Mouse (Mus musculus): Measurements from ENCODE around the gene Tns1.

Tns1 gene

DNA sequence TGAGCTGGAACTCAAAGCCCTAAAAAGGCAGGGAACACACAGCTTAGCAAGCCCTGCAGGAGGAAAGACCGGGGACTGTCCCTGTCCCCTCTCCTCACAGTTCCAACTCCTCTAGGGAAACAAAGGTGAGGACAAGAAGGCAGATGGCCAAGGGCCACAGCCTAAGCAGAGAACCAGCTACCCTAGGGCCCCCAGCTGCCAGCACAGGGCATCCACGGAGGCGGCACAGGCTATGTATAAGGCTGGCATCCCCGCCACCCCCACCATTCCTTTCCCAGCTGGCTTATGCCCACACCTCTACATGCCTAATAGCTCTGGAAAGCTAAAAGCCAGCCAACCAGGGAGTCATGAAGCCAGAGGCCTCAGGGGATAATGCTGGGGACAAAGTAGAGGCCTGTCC, 90.8 kb downstream of the Tns1 start:
- DNase-seq (ENCODE audit: low read depth, low spot score): no peak

DNA sequence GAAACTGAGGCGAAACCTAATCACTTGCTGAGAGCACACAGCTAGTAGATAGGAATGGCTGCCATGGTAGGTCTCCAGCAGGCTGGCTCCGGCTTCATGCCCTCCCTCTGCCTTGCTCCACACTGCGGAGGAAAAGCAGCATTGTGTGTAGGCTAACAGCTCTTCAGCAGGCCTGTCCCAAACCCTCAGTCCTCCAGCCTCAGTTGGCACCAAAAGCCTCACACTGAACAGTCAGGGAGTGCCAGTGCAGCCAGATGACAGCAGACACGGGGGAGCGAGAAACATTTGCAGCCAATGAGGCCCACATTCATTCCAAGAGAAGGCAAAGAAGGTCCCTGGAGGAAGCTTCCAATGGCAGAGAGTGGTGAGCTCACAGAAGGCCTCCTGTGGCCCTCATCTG, 91.3 kb downstream of the Tns1 start:
- DNase-seq (ENCODE audit: low read depth, low spot score): no peak

DNA sequence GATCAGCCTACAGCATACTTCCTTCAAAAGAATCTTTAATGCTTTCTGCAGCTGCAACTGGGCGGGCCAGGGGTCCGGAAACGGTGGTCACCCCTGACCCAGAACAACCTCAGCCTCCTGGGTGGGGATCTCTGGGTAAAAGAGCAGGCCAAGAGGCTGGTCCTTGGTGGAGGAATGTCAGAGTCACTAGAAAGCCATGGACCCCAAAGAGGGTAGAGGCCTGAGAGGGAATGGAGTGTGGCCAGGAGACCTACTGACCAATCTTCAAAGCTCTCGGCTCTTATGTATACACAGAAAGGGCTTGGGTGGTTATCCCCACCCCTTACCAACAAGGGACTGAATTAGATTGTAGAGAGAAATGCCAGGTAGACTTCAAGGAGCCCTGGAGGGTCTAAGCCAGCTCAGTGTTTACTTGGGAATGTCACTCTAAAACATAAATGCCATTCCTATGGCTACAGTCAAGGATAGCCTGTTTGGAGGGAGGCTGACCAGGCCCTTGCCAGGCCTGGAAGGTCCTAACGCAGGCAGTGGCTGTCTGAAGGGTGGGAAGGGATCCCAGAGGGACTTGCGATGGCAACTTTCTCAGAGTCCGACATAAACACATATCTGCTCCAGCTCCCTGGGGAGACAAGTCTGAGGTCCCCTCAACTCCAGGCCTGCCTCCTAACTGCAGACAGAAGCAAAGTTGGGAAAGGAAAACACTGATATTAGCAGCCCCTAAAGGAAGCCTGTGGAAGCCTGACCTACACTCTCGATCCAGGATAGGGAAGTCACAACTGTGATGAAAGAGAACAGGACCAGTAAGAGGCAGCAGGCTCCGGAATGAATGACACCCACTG, 92.3 kb downstream of the Tns1 start:
- no peak for DNase-seq (ENCODE audit: low read depth, low spot score)

DNA sequence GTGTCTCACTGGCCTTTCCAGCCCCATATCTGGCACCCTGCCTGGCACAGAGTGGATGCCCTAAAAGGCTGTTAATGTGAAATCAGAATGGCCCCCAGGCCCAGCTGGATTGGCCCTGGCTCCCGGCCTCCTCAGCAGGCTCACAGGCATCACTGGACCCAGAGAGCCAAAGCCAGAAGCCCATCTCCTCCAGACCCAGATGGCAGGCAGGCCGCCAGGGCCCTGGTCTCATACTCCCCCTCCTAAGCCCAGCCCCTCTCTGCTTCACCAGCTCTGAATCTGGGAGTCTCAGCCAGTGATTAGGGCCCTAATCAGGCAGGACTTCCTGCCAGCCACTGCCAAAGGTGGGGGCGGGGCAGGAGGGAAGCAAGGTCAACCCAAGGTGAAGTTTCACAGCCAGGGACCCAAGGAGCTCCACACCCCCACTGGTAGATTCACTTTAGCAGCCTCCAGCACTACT, 93.3 kb downstream of the Tns1 start:
- DNase-seq (ENCODE audit: low read depth, low spot score): no peak

DNA sequence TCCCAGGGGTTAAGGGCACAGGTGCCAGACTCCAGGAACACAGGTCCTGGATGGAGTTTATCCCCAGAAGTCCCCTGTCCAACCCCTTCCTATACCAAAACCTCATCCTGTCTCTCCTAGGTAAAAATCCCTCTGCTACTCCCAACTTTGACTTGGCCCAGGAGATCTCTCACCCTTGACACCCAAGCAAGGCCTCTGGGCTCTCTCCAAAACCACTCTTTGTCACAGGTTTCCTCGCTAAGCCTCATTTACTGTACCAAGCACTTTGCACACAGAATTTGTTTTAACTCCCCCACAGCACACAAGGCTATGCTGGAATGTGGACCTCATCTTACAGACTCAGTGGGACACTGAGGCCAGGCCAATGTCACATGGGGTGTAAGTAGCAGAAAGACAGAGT, 94.0 kb downstream of the Tns1 start:
- no peak for DNase-seq (ENCODE audit: low read depth, low spot score)

DNA sequence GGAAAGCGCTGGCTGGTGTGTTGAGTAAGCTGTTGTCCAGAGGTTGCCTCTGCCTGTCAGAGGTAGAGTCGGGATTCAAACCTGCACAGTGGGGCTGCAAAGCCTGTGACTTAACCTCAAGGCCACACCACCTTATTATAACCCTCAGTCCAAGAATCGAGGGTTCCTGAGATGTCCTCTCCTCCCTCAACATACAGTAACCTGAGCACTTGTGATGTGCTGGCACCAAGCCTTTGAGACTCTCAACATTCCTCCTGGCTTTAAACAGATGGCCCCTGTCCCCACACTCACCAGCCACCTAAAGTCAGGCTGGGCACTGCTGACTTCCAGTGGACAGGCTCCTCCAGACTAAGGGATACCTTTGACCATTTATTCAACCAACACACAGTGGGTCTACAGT, 94.6 kb downstream of the Tns1 start:
- DNase-seq (ENCODE audit: low read depth, low spot score): no peak

DNA sequence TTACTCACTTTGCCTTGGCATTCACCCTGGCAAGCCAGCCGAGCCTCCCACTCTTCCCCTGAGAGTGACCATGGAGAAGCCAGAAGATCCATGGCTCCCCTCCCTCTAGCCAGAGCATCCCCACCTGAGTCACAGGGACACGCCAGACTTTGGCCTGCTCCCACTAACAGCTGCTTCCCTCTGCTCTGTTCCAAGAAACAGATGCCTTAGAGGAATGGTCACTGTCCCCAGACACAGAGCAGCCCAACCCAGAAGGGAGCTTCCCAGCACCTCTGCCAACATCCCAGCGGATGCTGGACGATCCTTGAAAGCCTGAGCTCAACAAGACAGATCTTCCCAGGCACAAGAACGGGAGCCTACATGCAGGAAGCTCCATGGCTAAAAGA, 95.4 kb downstream of the Tns1 start:
- DNase-seq (ENCODE audit: low read depth, low spot score): no peak

DNA sequence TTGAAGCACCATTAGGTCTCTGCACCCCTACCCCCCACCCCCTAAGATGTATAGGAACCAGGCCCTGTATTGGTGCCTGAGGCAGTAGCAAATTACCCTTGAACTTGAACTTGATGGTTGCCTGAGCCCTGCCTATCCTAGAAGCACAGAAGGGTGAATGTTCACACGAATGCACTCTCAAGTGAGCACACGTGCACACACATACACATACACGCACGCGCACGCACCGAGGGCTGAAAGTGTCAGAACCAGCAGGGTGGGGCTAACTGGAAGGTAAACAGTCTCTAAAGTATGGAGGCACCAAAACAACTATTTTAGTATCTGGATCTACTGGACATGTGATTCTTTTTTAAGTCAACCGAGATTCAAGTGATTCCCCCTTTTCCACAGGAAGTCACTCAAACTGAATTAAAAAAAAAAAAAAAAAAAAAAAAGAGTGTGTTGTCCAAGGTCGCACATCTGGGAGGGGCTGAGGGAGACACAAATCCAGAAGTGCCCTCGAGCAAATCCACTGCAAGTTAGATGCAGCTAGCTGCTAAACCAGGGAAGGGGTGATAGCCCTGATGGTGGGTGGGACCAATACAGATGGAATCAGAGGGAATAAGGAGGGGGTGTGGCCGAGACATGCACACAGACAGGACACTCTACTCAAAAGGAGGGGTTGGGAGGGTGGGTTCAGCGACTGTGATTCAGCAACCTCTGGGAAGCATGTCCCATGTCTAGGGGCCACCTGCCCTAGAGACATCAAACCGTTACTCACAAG, 96.0 kb downstream of the Tns1 start:
- no peak for DNase-seq (ENCODE audit: low read depth, low spot score)

DNA sequence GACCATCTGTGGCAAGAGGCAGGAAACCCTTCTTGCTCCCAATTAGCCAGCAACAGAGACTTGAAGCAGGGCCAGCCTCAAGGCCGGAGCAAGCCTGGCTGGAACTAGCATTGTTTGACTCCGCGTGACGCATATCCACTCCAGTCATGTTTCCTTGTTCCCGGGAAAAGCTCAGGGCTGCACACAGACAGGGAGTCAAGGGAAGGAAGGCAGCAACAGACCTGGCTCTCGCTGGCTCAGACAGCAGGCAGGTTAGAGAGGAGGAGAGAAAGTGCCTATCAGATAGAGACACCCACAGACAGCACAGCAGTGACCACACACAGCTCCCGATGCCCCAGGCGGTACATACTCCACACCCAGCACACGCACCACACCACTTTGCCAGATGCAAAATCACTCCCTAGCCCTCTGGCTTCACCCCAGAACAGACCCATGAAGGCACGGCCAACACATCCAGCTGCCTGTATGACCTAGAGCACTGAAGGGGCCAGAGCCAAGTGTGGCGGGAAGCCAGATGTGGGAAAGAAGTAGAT, 96.6 kb downstream of the Tns1 start:
- DNase-seq (ENCODE audit: low read depth, low spot score): no peak

DNA sequence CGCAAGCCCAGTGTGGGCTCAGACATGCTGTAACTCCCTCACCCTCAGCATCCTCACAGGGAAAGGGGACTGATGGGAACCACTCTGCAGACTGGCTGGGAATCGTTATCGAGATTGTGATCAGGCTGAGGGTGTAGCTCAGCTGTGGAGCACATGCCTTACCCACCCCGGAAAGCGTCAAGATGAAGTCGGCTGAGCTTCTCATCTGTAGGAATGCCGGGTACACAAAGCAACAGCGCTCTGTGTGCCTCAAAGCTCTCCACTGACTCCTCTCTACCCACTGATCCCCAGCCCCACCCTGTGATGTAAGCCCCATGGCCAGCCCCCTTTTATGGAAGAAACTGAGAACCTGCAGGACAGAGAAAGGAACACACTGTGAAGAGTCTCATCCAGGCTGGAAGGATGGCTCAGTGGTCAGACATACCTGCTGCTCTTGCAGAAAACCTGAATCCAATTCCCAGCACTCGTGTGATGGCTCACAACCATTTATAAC, 97.5 kb downstream of the Tns1 start:
- DNase-seq (ENCODE audit: low read depth, low spot score): no peak

DNA sequence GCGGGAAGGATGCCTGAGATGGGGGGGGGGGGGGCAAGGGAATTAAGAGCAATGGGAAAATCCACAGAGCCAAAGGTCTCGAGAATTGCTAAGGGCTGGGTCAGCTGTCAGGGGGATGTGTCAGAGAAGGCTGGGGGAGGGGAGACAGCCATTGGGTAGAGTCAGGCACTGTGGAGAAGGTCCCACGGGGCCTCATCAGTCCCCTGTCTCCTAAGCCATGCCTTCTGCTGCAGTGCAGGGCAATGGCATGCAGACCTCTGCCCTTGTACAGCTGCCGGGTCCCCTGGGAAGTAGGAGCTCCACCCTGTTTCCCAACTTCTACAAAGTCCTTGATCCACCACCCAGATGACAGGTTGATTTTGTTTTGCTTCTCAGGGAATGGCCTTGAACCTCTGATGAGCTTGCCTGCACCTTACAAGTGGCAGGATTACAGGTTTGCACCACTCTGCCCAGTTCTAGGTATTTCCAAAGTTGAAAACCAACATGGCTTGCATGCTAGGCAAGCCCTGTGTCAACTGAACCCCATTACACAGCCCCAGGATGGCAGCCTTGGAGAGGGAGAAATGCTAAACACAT, 98.5 kb downstream of the Tns1 start:
- no peak for DNase-seq (ENCODE audit: low read depth, low spot score)

DNA sequence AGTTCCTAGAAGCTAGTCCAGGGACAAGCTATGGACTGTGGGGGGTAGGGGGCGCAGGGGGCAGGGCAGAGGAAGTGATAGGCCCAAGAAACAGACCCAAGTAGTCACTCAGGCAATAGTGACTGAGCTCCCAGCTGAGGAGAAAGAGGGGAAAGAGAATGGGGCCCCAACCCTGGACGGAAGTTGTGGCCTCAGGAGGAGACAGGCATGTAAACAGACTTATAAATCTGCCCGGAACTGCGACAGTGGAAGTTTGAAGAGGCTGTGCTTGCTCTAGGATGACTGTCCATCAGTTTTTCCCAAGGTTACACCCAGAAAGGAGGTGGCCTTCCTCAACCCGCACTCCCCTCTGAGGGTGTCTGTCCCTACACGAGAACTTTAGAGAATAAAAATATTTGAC, 99.0 kb downstream of the Tns1 start:
- DNase-seq (ENCODE audit: low read depth, low spot score): no peak

DNA sequence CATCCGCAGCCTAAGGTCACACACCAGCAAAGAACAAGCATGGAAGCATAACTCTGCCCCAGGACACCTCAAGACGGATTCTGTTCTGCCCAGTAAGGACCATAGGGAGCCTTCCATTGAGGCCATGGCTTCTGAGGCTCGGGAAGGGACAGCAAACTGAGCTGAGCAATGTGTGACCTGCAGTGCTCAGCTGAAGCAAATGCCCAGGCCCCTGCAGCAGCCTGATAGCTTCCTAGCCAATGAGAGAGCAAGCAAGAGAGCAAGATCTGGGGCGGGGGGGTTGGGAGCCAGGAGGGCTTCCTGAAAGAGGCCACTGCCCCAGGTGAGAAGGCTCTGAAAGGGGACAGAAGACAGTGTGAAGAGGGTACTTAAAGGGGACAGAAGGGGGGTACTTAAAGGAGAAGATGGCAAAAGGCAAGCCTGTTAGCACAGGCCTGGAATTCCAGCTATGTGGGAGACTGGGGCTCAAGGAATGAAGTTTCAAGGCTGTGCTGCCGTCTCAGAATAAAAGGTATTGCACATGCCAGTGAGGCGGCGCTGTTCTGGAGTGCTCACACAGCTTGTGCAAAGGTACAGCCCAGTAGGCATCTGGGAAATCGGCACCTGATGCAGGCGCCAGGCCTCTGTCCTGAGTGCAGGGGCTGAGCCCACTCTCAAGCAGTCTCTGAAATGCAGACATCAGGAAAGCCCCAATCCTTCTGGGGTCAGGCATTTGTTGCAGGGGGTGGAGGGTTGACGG, 99.6 kb downstream of the Tns1 start:
- no peak for DNase-seq (ENCODE audit: low read depth, low spot score)

DNA sequence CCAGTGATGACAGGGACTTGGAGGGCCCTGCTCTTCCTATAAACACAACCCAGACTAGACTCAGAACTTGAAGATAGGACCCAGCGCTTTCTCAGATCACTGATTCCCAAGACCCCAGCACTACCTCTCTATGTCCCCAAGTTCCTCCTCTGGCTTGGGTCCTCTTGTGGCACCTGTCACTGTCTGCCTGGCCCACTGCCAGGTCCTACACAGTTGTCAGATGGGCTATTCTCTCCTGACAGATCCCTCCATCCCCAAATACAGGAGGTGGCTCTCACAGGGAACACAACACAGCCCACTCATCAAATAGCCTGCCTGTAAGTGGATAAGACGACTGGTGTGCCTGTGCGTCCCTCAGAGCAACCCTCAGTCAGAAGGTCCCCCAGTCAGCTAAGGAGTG, 101.3 kb downstream of the Tns1 start:
- no peak for DNase-seq (ENCODE audit: low read depth, low spot score)

DNA sequence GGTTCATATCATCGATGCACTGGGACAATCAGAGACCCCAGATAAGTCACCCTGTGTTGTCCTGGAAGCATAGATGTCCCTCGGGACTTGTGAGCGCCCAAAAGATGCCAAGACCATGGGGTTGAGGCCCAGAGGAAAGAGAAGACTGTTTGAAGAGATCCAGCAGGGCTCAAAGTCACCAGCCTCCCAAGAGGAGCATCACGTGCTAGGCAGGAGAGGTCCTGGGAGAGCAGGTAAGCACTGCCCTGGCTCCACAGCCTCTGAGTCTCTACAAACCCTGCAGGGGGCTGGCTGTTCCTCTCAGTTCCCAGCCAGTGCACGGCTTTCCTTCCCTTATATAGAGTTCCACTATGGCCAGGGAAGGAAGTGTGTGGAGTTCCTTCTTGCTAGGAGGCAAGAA, 101.7 kb downstream of the Tns1 start:
- DNase-seq (ENCODE audit: low read depth, low spot score): no peak

DNA sequence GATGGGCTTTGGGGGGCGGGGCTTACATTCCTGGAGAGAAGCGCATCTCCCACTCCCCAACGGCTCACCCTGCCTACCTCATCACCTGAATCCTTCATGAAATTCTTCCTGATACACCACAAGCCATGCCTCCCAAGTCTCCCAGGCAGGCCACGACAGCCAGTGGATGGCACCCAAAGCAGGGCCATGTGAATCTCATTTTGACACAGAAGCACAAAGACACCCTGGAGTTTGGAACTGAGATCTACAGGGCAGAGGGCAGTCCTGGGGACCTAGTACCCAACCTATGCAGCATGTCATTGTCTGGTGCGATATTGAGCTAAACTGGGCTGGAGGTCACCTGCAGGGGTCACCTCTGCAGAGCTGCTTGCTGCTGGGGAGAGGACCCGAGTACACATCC, 104.0 kb downstream of the Tns1 start:
- no peak for DNase-seq (ENCODE audit: low read depth, low spot score)

DNA sequence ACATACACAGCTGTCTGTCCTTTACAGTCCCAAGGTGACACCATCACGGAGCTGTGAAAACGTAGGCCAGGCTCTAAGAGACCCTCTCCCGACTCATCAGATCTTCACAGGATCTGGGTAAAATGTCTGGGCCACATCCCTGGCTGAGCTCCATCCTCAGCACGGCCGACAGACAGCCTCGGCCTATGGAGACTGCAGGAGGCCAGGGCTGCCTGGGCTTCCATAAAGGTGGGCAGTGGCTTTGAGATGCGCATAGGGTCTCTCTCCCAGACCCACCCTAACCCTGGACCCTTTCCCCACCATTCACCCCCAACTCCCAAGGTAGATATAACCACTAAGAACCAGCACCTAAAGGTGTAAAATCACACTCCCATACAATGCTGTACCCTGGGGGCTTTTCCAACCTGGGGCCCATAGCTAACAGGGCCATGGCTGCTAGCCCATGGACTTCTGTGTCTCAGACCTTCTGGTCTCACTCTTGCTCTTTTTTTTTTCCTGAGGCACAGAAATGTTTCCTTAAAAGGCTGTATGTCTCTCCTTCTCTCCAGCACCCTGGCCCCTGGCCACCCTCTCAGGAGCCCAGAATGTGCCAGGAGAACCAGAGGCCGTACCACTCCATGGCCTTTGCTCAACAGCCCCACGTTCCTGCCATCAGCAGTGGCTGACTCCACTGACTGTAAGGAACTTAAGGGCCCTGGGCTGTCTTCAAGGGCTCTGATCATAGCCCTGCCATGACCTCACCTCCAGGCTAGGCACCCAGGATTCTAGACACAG, 106.7 kb downstream of the Tns1 start:
- DNase-seq (ENCODE audit: low read depth, low spot score): no peak

DNA sequence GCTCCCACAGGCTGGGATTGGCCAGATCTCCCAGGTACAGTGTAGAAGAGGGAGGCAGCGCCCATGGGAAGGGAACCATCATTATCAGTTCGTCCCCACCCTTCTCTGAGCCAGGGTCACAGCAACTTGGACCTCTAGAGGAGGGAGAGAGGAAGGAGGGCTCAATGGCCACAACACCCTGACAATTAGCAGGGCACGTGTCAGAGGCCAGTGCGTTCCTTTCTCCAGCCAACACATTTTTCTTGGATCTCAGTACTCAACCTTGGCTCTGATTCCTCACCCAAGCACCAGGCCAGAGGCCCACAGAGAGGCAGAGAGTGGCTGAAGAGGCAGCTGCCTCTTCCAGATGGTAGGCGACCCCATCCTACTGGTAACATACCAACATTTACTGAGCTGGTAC, 107.6 kb downstream of the Tns1 start:
- DNase-seq (ENCODE audit: low read depth, low spot score): no peak

DNA sequence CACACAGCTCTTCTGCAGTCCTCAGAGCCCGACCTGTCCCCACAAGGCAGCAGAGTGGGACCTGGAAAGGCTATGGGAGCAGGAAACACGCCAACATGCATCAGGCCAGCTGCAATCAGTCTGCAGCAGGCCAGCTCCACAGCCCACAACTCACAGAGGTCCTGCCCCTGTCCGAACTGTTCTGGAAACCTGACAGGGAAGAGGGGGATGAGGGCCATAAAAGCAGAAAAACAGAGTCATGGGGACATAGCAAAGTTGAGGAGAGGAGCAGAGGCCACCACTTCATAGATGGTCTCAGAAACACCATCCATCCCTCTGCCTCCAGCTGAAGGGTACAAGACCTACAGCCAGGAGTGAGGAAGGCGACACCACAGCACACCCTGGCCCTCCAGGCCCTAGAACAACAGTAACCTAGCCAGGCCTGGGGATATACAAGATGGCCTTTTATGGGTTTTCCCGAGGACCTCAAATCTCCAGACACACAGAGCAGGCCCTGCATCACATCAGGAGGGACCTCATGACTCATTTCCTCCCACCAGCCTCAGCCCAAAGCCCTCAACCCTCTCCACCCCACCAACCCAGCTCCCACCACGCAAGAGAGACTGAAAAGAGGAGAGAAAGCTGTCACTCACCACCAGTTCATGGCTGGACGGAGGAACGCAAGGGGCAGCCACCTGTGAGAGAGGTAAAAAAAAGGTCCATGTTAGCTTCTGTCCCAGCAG, 108.6 kb downstream of the Tns1 start:
- DNase-seq (ENCODE audit: low read depth, low spot score): no peak
